Mouse (Mus musculus) MEL (cell line): ENCODE measurements around the gene Stt3b.

Experiments used
- CTCF ChIP-seq, 3 experiments: IDR thresholded peaks in 2 of 3; conservative IDR thresholded peaks in 1 of 3; 2 replicates each; pipeline ENCODE4 v1.5.1; 2011 to 2012; ENCODE audit warnings: low read length in 3 of 3, low read depth in 2 of 3, mild to moderate bottlenecking in 2 of 3, improper control_type of control experiment in 1 of 3, inconsistent platforms in 1 of 3, mixed read lengths in 1 of 3, moderate library complexity in 1 of 3; ENCODE audit not compliant: control insufficient read depth in 1 of 3, insufficient read depth in 1 of 3, poor library complexity in 1 of 3, severe bottlenecking in 1 of 3
- GATA1 ChIP-seq: IDR thresholded peaks from 2 replicates; pipeline ENCODE4 v1.6.1; 2011; ENCODE audit warnings: low read depth, low read length, improper control_type of control experiment
- JUND ChIP-seq: IDR thresholded peaks from 2 replicates; pipeline ENCODE4 v1.6.1; 2011; ENCODE audit warnings: low read depth, mild to moderate bottlenecking, improper control_type of control experiment, low read length
- KAT2A ChIP-seq: conservative IDR thresholded peaks from 2 replicates; pipeline ENCODE4 v1.6.1; 2012; ENCODE audit warnings: low read depth, low read length, improper control_type of control experiment, inconsistent platforms
- MAFK ChIP-seq: IDR thresholded peaks from 2 replicates; pipeline ENCODE4 v1.6.1; 2011; ENCODE audit warnings: low read depth, mild to moderate bottlenecking, low read length, improper control_type of control experiment, borderline replicate concordance
- MEF2A ChIP-seq: IDR thresholded peaks from 2 replicates; pipeline ENCODE4 v1.6.1; 2014; ENCODE audit warnings: low read depth, mild to moderate bottlenecking, inconsistent platforms, low read length, improper control_type of control experiment; ENCODE audit not compliant: poor library complexity, insufficient replicate concordance, severe bottlenecking; ENCODE audit errors: extremely low read depth
- POLR2A ChIP-seq, 2 experiments: IDR thresholded peaks; 2 replicates each; pipeline ENCODE4 v1.6.1; 2011 to 2012; ENCODE audit warnings: low read length in 2 of 2, mild to moderate bottlenecking in 2 of 2, control low read depth in 1 of 2, improper control_type of control experiment in 1 of 2, low read depth in 1 of 2, moderate library complexity in 1 of 2; ENCODE audit not compliant: control insufficient read depth in 1 of 2, insufficient read depth in 1 of 2, poor library complexity in 1 of 2
- POLR2AphosphoS2 ChIP-seq: IDR thresholded peaks from 2 replicates; pipeline ENCODE4 v1.6.1; 2011; ENCODE audit warnings: low read length, improper control_type of control experiment
- TBP ChIP-seq: IDR thresholded peaks from 2 replicates; pipeline ENCODE4 v1.8.0; 2011; ENCODE audit warnings: low read depth, low read length, improper control_type of control experiment
- USF2 ChIP-seq, 2 experiments: IDR thresholded peaks; 2 replicates each; pipeline ENCODE4 v1.6.1; 2011 to 2012; ENCODE audit warnings: improper control_type of control experiment in 2 of 2, low read length in 2 of 2, borderline replicate concordance in 1 of 2, inconsistent platforms in 1 of 2, low read depth in 1 of 2, mild to moderate bottlenecking in 1 of 2; ENCODE audit not compliant: insufficient read depth in 1 of 2
- ZNF384 ChIP-seq: IDR thresholded peaks from 2 replicates; pipeline ENCODE4 v1.6.1; 2012; ENCODE audit warnings: low read depth, mild to moderate bottlenecking, inconsistent platforms, low read length, improper control_type of control experiment

- TF ChIP-seq MEF2A (no peak), CTCF (IDR thresholded peaks at IDR 0.05 in 2 of 3, conservative IDR thresholded peaks at IDR 0.05 in 1 of 3; ENCODE audit: control insufficient read depth in 1 of 3, insufficient read depth in 1 of 3, low read depth in 2 of 3, low read length in 3 of 3, poor library complexity in 1 of 3, severe bottlenecking in 1 of 3) (no peak), MAFK (no peak), JUND (no peak), POLR2A (IDR thresholded peaks at IDR 0.05; ENCODE audit: control insufficient read depth in 1 of 2, insufficient read depth in 1 of 2, low read depth in 1 of 2, low read length in 2 of 2, poor library complexity in 1 of 2) (no peak), USF2 (IDR thresholded peaks at IDR 0.05; ENCODE audit: borderline replicate concordance in 1 of 2, insufficient read depth in 1 of 2, low read depth in 1 of 2, low read length in 2 of 2) (no peak), POLR2AphosphoS2 (no peak), GATA1 (no peak), TBP (no peak), ZNF384 (no peak), KAT2A (no peak)
Measured at GRCm38 (mm10) chr9:115224744-115225354, 85.4 kb downstream of the Stt3b start.
